Mouse (Mus musculus) brain, embryonic 14.5 days (tissue): ENCODE measurements at regions not wholly inside any gene's neighbourhood (a gene's known extent, or its start where the extent isn't known, plus 50 kb on each side); places are given as distances from the start of the nearest gene placed in this dataset.

Source experiments
- DNase-seq: peaks from one replicate; pipeline ENCODE4 v3.0.0-alpha.2; 2011; ENCODE audit warnings: low read depth
- CTCF ChIP-seq: fragments of 200-500 bp; IDR thresholded peaks from 2 replicates; pipeline ENCODE4 v1.5.1; 2012; ENCODE audit warnings: inconsistent platforms, mild to moderate bottlenecking, moderate library complexity, borderline replicate concordance; ENCODE audit not compliant: insufficient read depth, insufficient read length; ENCODE audit errors: extremely low read depth
- POLR2A ChIP-seq: fragments of 200-500 bp; IDR thresholded peaks from 2 replicates; pipeline ENCODE4 v1.6.1; 2012; ENCODE audit warnings: mild to moderate bottlenecking, inconsistent platforms, borderline replicate concordance; ENCODE audit not compliant: poor library complexity, insufficient read depth, insufficient read length, severe bottlenecking; ENCODE audit errors: extremely low read depth

GRCm38 (mm10) chr17:47317651-47318050 is 51.0 kb upstream of the Mrps10 start:
- no peak for DNase-seq
- TF ChIP-seq POLR2A (no peak), CTCF (no peak)

DNA sequence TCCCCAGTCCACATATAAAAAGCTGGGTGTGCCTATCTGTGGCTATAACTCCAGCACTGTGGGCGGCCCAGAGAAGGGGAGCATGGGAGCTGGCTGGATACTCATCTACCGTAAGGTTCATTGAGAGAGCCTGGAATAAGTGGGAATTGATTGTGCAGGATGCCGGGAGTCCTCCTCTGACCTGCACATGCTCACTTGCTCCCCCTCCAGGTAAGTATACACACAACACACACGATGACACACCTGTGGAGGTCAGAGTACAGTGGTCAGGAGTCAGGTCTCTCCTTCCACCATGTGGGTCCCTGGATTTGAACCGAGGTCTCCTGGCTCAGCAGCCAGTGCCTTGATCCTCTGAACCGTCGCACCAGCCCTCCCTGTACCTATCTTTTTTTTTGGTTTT is 55.5 kb upstream of the Mrps10 start:
- TF ChIP-seq CTCF, result no peak
- no peak for TF ChIP-seq POLR2A
- DNase-seq, result no peak

DNA sequence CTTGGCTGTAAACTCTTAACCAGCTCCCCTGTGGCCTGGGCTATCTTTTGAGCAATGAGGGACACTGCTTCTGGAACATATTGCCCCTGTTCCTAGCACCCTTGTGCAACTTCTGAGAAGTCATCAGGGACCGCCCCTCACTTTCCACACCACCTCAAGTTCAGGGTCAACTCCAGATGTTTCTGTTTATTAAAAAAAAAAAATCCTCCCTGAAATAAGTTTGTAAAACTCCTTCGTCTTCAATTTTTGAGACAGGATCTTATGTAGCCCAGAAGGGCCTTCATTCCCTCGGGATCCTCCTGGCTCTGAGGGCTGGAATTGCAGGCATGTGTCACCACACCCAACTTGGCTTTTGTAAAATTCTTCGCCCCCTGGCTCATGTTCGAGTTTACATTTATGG is 57.4 kb upstream of the Mrps10 start:
- no peak for TF ChIP-seq CTCF
- TF ChIP-seq POLR2A, result no peak
- no peak for DNase-seq

DNA sequence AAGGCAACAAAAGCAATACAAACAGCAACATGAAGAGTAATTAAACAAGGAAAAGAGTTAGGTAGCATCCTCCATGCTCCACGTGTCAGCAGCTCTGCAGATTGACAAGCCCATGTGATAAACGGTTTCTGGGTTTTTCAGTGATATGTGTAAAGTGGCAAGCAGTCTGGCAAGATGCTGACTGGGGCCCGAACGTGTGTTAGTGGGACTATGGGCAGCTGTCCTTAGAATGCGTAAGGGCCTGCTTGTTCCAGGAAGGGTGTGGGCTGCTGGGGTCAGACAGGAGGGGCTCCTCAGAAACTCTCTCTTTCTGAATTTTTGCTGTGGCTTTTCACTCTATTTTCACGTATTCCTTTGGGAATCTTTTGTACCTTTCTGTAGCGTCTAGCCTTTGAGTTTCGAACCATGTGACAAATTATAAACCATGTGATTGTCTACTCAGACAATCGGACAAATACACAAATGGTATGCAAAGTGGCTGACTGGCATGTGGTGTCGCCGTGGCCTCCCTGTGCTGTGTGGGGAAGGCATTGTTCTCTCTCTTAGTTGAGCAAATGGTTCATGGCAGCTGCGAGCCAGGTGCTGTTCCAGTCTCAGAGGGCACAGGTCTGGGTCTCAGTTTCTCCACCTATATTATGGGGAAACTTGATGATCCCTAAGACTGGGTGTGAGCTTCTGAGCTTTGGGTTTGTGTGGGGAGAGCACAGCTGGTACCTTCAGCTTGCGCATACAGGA is 62.5 kb upstream of the Mrps10 start:
- no peak for TF ChIP-seq POLR2A
- no peak for TF ChIP-seq CTCF
- peak; percentile 41 for DNase-seq

DNA sequence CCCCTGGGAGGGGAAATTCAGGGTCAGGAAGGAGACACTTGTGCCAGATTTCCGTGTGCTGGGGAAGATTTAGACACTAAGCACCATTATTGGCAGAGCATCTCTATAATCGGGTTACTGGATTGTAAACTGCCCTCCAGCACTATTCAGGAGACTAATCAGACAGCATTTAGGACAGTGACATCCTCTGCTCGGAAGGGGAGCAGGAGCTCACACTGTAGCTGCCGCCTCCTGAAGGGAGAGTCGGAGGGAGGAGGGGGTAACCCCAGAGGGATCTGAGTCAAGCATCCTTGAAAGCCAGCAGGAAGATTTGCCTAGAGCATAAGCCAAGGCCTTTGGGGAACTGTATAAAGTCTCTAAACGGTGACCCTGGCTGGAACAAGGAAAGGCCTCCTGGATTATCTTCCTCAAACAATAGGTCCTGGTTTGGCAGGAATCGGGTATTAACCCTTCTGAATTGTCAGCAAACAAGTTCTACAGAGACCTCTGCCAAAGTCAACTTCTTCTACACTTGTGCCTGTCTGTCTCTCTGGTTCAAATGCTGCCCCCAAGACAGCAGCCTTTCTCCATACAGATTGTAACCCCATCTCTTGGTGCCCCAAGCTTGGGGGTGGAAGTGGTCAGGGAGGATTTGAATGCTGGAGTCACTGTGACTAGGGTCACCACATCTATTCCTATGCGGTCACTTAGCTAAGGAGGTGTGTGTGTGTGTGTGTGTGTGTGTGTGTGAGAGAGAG is 64.1 kb upstream of the Mrps10 start:
- no peak for TF ChIP-seq POLR2A
- TF ChIP-seq CTCF, result no peak
- peak; percentile 39 for DNase-seq

GRCm38 (mm10) chr17:47303600-47303999 is 65.1 kb upstream of the Mrps10 start:
- no peak for TF ChIP-seq POLR2A
- no peak for TF ChIP-seq CTCF
- no peak for DNase-seq

DNA sequence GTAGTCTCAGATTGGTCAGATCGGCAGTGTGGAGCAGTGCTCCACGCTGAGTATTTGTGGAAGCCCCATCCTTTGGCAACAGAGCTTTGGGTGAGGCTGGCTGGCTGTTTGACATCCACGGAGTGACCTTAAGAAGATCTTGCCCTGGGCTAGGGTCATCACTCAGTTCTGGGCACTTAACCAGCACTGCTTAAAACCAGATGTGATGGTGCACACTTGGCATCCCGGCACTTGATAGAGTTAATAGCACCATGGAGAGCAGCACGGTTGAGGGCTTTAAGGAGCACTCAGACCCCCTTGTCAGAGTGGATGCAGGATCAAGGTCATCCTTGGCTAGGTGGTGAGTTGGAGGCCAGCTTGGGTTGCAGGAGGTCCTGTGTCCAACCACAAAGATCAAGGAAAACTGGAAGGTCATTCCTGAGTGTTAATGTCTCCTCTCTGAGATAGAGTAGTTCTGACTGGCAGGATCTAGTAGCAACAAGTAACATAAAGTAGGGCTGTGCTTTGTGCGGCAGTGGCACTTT is 70.2 kb upstream of the Mrps10 start:
- no peak for DNase-seq

GRCm38 (mm10) chr17:47297965-47298364 is 70.7 kb upstream of the Mrps10 start:
- no peak for TF ChIP-seq POLR2A
- TF ChIP-seq CTCF, result peak; percentile 36; the same call in 1 of the 2 replicates
- no peak for DNase-seq

More for the DNA sequence above, 70.2 kb upstream of the Mrps10 start:
- TF ChIP-seq CTCF (no peak), POLR2A (no peak)

DNA sequence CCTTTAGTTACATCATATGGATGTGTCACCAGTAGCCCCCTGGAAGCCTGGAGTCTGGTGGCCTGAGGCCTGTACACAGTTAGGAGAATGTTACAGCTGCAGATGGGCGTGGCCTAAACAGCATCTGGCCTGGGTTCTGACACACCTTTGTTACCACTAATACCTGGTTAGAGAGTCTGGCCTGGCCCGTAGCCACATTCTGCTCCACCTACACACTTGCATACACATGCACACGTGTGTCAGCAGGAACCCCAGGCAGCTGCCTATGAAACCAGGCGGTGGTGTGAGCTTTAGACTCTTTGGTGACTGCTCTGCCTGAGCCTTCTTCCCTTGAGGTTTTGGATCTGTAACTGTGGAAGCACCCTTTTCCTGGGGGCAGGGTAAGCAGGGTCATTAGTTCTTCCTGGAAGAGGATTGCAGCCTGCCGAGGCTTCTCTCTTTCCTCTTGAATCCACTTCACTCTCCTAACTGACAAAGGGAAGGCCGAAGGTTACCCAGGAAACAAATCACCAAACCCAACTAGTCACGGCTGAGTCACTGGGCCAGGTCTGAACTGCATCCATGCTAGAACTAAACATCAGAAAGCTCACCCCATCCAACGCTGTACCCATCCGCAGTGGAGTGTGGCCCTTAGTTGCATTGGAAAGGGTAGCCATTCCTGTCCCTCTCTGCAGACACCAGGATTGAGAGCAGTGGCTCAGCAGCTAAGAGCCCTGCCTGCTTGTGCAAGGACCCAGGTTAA is 71.8 kb upstream of the Mrps10 start:
- DNase-seq, result no peak
- no peak for TF ChIP-seq CTCF
- no peak for TF ChIP-seq POLR2A

GRCm38 (mm10) chr17:47295315-47296011 is 73.2 kb upstream of the Mrps10 start:
- TF ChIP-seq CTCF (no peak), POLR2A (no peak)
- DNase-seq, result no peak

- DNase-seq, result peak; percentile 49
- TF ChIP-seq CTCF (no peak), POLR2A (no peak)
Measured at GRCm38 (mm10) chr17:47294091-47294534, 74.6 kb upstream of the Mrps10 start.

DNA sequence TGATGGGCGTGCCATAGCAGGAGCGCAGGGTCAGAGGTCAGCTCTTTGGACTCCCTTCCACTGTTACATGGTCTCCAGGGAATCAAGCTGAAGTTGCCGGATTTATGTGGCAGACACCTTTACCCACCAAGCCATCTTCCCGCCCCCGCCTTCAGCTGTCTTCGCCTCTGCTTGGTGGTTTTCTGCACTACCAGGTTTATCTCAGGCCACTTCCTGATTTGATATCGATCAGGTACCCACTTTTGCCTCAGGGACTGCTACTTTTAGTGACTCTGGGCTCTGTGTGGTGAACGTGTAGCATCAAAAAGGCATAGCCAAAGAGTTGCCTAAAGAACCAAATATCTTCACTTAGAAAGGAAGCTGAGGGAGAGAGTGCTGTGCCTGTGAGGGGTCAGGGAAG is 75.5 kb upstream of the Mrps10 start:
- DNase-seq, result no peak
- TF ChIP-seq CTCF, result no peak
- no peak for TF ChIP-seq POLR2A
